ENCODE assay signal across 9 mouse cellular contexts in the genomic region with DNA sequence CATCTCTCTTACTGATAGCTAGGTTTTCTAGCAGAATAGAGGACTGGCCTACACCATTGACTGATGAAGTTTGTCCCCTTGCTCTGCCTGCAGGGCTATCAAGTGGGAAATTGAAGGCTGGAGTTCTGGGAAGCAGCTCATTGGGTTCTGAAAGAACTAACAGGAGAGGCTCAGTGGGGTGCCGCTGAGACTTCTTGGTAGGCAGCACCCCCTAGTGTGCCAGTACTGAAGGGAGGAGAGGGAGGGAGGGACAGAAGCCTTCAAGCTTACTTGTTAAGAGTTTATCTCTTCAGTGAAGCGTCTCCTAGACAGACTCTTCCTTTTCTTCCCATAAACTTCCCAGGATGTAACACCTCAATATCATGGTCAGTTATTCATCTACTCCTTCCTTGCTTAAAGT. TPM values are rescaled to one million over a fixed set of nuclear protein-coding genes. Genes with fewer than 3 reads are reported as not detected.
DNase-seq lines count a peak whose midpoint lies in the region; ATAC-seq and TF ChIP-seq lines count a peak whose summit lies in the region.
"Had no signal": no experiment of that assay in that cellular context is flagged by ENCODE, and none has a peak within 500 bp of the region (broad histone marks: within the 10 kb centered on the region; RNA-seq: fewer than 3 reads in every experiment).

No protein-coding gene starts in this region.

- H3K36me3 ChIP-seq in kidney, embryonic 14.5 days (ENCODE audit: control insufficient read depth, insufficient read depth, low read length): no peaks in the 10 kb centered on the region
- H3K36me3 ChIP-seq in MEL (ENCODE audit: control insufficient read depth in 1 of 2, insufficient read depth in 2 of 2, low read length in 2 of 2): no peaks in the 10 kb centered on the region
- no peaks in the 10 kb centered on the region for H3K36me3 ChIP-seq in embryonic facial prominence, embryonic 10.5 days (replicated peaks)
- H3K36me3 ChIP-seq in small intestine, adult 2 months (ENCODE audit: control insufficient read depth, insufficient read depth, low read length): no peaks in the 10 kb centered on the region
- H3K36me3 ChIP-seq: lung, embryonic 15.5 days; stomach, embryonic 15.5 days had no signal

- WGBS in kidney, embryonic 14.5 days: 39% methylated on average over 2 of the region's 2 CpGs
- 32% methylated on average over 2 of the region's 2 CpGs for WGBS in embryonic facial prominence, embryonic 10.5 days
- 12% methylated on average over 2 of the region's 2 CpGs for WGBS in small intestine, adult 2 months

- TF ChIP-seq POLR2A in MEL (IDR thresholded peaks at IDR 0.05; ENCODE audit: control insufficient read depth in 1 of 2, insufficient read depth in 1 of 2, low read depth in 1 of 2, low read length in 2 of 2, poor library complexity in 1 of 2): no peak
- no peak for TF ChIP-seq POLR2A in small intestine, adult 2 months (IDR thresholded peaks at IDR 0.05; ENCODE audit: low read depth, low read length)

- ATAC-seq in kidney, embryonic 14.5 days (ENCODE audit: low FRiP score, low TSS enrichment): no peak

- no peaks in the 10 kb centered on the region for H3K9me3 ChIP-seq in kidney, embryonic 14.5 days (ENCODE audit: control insufficient read depth, low read length)
- H3K9me3 ChIP-seq in MEL (replicated peaks; ENCODE audit: insufficient read depth, low read length): no peaks in the 10 kb centered on the region
- no peaks in the 10 kb centered on the region for H3K9me3 ChIP-seq in embryonic facial prominence, embryonic 10.5 days
- H3K9me3 ChIP-seq: lung, embryonic 15.5 days; stomach, embryonic 15.5 days had no signal

- H3K4me3 ChIP-seq in kidney, embryonic 14.5 days (ENCODE audit: low read length): no peak overlapping the region
- no peak overlapping the region for H3K4me3 ChIP-seq in MEL (ENCODE audit: control insufficient read depth in 1 of 2, insufficient read depth in 1 of 2, low read depth in 2 of 2, low read length in 2 of 2)
- no peak overlapping the region for H3K4me3 ChIP-seq in embryonic facial prominence, embryonic 10.5 days
- H3K4me3 ChIP-seq in small intestine, adult 2 months (ENCODE audit: low read depth, low read length): no peak overlapping the region
- H3K4me3 ChIP-seq: lung, embryonic 15.5 days; stomach, embryonic 15.5 days had no signal

- no peak overlapping the region for H3K9ac ChIP-seq in kidney, embryonic 14.5 days (ENCODE audit: low read depth, low read length)
- no peak overlapping the region for H3K9ac ChIP-seq in MEL (ENCODE audit: control insufficient read depth, low read depth, low read length, poor library complexity, severe bottlenecking)
- H3K9ac ChIP-seq: lung, embryonic 15.5 days; stomach, embryonic 15.5 days had no signal

- no peak for TF ChIP-seq EP300 in MEL (IDR thresholded peaks at IDR 0.05; ENCODE audit: low read depth in 1 of 2, low read length in 2 of 2)

- H3K79me2 ChIP-seq in MEL (ENCODE audit: control insufficient read depth, insufficient read depth, low read length, poor library complexity): no peaks in the 10 kb centered on the region

- H3K4me2 ChIP-seq in kidney, embryonic 14.5 days (replicated peaks; ENCODE audit: low read depth, low read length): no peak overlapping the region
- H3K4me2 ChIP-seq: lung, embryonic 15.5 days; stomach, embryonic 15.5 days had no signal

- H3K27me3 ChIP-seq in kidney, embryonic 14.5 days (ENCODE audit: control insufficient read depth, insufficient read depth, low read length): no peaks in the 10 kb centered on the region
- H3K27me3 ChIP-seq in MEL (ENCODE audit: control insufficient read depth in 1 of 2, insufficient read depth in 2 of 2, low read length in 2 of 2): 0 out of 4 replicates have a peak, but pooled peaks cover 0 to 1% of the 10 kb centered on the region in 2 experiments
- H3K27me3 ChIP-seq in embryonic facial prominence, embryonic 10.5 days (replicated peaks; ENCODE audit: low read depth, poor library complexity, severe bottlenecking): no peaks in the 10 kb centered on the region
- H3K27me3 ChIP-seq in small intestine, adult 2 months (ENCODE audit: control insufficient read depth, insufficient read depth, low read length): no peaks in the 10 kb centered on the region
- H3K27me3 ChIP-seq: lung, embryonic 15.5 days; stomach, embryonic 15.5 days had no signal

- no peak overlapping the region for H3K27ac ChIP-seq in kidney, embryonic 14.5 days (ENCODE audit: low read depth, low read length)
- no peak overlapping the region for H3K27ac ChIP-seq in MEL (ENCODE audit: control insufficient read depth, low read depth, low read length)
- H3K27ac ChIP-seq in embryonic facial prominence, embryonic 10.5 days (replicated peaks): no peak overlapping the region
- H3K27ac ChIP-seq in small intestine, adult 2 months (ENCODE audit: insufficient read depth, low read depth, low read length): no peak overlapping the region
- H3K27ac ChIP-seq: lung, embryonic 15.5 days; stomach, embryonic 15.5 days had no signal

- peak; percentile 16; the same call in 1 of the 2 replicates for TF ChIP-seq RAD21 in MEL (IDR thresholded peaks at IDR 0.05; ENCODE audit: low read depth, low read length)

- H3K4me1 ChIP-seq in kidney, embryonic 14.5 days (ENCODE audit: control insufficient read depth, insufficient read depth, low read length): no peaks in the 10 kb centered on the region
- no peaks in the 10 kb centered on the region for H3K4me1 ChIP-seq in MEL (ENCODE audit: control insufficient read depth in 1 of 2, insufficient read depth in 2 of 2, low read length in 2 of 2)
- H3K4me1 ChIP-seq in embryonic facial prominence, embryonic 10.5 days: no peaks in the 10 kb centered on the region
- H3K4me1 ChIP-seq in small intestine, adult 2 months (ENCODE audit: control insufficient read depth, insufficient read depth, insufficient read length, low read length): no peaks in the 10 kb centered on the region
- H3K4me1 ChIP-seq: lung, embryonic 15.5 days; stomach, embryonic 15.5 days had no signal

- intact Hi-C loops in left cerebral cortex, postnatal 10 days (cut with DNase I): loop anchor here (2.0 to 10.0 kb wide), 2 partner anchors 178 to 254 kb away; no protein-coding TSS in a partner anchor

- TF ChIP-seq CTCF in MEL (IDR thresholded peaks at IDR 0.05 in 2 of 3, conservative IDR thresholded peaks at IDR 0.05 in 1 of 3; ENCODE audit: control insufficient read depth in 1 of 3, insufficient read depth in 1 of 3, low read depth in 2 of 3, low read length in 3 of 3, poor library complexity in 1 of 3, severe bottlenecking in 1 of 3): peak in 2 of 3 experiments; percentile 8 to 19; a peak in 3 of 6 replicates
- TF ChIP-seq CTCF in small intestine, adult 2 months (IDR thresholded peaks at IDR 0.05; ENCODE audit: extremely low read depth, insufficient read length, insufficient replicate concordance, low read depth, low read length): peak; percentile 51; the same call in 1 of the 2 replicates

- peak; percentile 67 for DNase-seq in kidney, postnatal 10 days
- peak; percentile 54 for DNase-seq in CD4-positive helper T cell, adult 2 months (ENCODE audit: low read depth, low spot score)
- DNase-seq in MEL (ENCODE audit: low read depth, low spot score): no peak
- DNase-seq in embryonic facial prominence, embryonic 10.5 days (ENCODE audit: low spot score): peak; percentile 23
- DNase-seq in left cerebral cortex, postnatal 10 days (ENCODE audit: extremely low spot score in 1 of 2, low spot score in 2 of 2): peak; percentile 37 to 67

TF ChIP-seq in MEL, 35 proteins besides CTCF, POLR2A, EP300 and RAD21:
- TF ChIP-seq USF2 (IDR thresholded peaks at IDR 0.05; ENCODE audit: borderline replicate concordance in 1 of 2, insufficient read depth in 1 of 2, low read depth in 1 of 2, low read length in 2 of 2): no peak
- TF ChIP-seq CHD2 (IDR thresholded peaks at IDR 0.05; ENCODE audit: low read length): no peak
- peak; percentile 13; the same call in 1 of the 2 replicates for TF ChIP-seq SMC3 (IDR thresholded peaks at IDR 0.05; ENCODE audit: low read depth, low read length)
- 0 out of 2 replicates have a peak, but pooled peaks have one; percentile 6 for TF ChIP-seq ZC3H11A (IDR thresholded peaks at IDR 0.05; ENCODE audit: low read depth, low read length)
- no peak for TF ChIP-seq ELF1 (IDR thresholded peaks at IDR 0.05; ENCODE audit: low read depth, low read length)
- TF ChIP-seq ETS1 (IDR thresholded peaks at IDR 0.05; ENCODE audit: low read depth, low read length): no peak
- no peak for TF ChIP-seq JUND (IDR thresholded peaks at IDR 0.05; ENCODE audit: low read depth, low read length)
- TF ChIP-seq MAZ (IDR thresholded peaks at IDR 0.05; ENCODE audit: low read depth, low read length): no peak

RNA-seq across cellular contexts. Expression of gene Gatm, which starts 52.8 kb away (rescaled TPM):
- polyA plus RNA-seq in kidney, embryonic 14.5 days (2014; fragmentation: Nextera tagmentation; extraction: Ambion mirVana): 10.0 and 14.5 TPM in 2 replicates
- total RNA-seq in MEL (2012; rRNA removed): not detected in 2 replicates
- not detected for polyA plus RNA-seq in MEL (2012; ENCODE audit: insufficient read depth in 1 of 2, insufficient read length in 2 of 2, low read depth in 1 of 2, low replicate concordance in 2 of 2, missing spikeins in 1 of 2)
- 6.6 and 7.2 TPM in 2 replicates for polyA plus RNA-seq in embryonic facial prominence, embryonic 10.5 days (2016; fragmentation: Nextera tagmentation; extraction: Ambion mirVana)
- 10 to 100 TPM; 64.7 to 71.5 TPM for total RNA-seq in left cerebral cortex, postnatal 10 days (2021)
- polyA plus RNA-seq in small intestine, adult 2 months (2012; rRNA removed): 2.0 and 31.7 TPM in 2 replicates
